Mouse (Mus musculus): ENCODE measurements around the gene Capn1.
A peak's percentile ranks its signal among the peaks of the same experiment; 100 is the strongest.

Gene Capn1

GRCm38 (mm10) chr19:6038326-6038725 lies 22.6 kb upstream of the Capn1 start:
- no peak for DNase-seq

- no peak for DNase-seq
These were observed 22.0 kb upstream of the Capn1 start for GRCm38 (mm10) chr19:6037695-6038094.

DNA sequence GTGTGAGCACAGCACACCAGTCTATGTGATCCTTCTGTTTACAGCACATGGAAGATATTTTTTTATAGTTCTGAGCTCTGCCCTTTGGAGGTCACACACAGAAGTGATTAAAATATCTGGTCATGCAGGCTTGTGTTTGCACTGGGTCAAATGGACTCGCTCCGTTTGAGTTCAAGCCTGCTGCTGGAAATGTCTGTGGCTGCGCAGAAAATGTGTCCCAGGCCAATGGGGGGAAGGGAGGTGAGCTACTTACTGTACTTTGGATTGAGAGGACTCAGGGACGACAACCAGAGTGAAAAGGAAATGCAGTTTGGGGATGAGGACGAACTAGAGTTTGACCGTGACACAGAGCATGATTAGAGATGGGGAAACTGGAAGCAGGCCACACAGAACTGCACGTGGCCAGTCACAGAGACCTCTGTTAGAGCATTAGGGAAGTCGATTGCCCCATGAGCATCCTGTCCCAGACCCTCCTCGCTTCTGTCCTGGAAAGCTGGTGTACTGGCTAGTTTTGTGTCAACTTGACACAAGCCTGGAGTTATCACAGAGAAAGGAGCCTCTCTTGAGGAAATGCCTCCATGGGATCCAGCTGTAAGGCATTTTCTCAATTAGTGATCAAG lies 20.4 kb upstream of the Capn1 start:
- DNase-seq = no peak

GRCm38 (mm10) chr19:6030520-6031280 lies 15.0 kb upstream of the Capn1 start:
- no peak for DNase-seq

DNA sequence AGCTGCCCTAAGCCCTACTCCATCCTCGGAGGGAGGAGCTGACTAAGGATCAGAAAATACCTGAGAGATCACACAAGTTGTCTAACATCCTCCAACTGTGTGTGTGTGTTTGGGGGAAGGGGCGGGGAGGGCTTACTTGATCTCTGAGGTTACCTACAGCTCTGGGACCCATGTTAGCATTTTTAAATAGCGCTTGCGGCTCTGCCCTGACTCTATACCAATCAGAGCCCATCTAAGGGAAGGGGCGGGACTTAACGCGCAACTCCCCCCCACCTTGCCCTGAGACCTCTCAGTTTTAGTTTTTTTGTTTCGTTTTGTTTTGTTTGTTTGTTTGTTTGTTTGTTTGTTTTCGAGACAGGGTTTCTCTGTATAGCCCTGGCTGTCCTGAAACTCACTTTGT lies 13.7 kb upstream of the Capn1 start:
- no peak for DNase-seq

DNA sequence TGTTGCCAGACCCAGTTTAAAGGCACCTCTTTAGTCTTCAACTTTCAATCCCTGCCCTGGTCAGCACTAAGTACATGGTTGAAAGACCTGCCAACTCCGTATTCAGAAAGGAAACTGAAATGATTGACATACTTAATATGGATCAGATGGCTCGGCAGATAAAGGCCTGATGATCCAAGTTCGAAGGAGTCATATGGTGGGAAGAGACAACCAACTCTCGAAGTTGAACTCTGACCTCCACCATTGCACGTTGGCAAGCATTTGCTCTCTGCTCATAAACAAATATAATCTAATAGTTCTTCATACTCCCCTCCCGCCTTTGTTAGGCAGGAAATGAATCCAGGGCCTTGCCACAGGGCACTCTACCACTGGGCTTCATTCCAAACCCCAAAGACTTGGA lies 13.3 kb upstream of the Capn1 start:
- DNase-seq = no peak

DNA sequence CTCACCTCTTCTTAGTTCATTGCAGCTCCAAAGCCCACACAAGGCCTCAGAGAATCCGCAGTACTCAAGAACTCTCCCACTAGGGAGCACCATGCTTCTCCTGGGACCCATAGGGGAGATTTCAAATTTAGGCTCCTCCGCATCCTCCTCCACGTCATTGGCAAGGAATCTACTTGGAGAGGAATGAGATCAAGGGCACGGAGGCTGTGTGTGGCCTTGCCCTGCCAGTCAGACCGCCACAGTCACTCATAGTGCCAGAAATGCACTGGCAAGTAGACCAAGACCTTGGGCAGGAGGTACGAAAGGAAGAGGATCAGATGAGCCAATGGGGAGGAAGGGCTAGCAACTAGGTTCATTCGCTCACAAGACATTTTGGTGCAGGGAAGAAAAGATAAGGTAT lies 8.2 kb upstream of the Capn1 start:
- DNase-seq = no peak

DNA sequence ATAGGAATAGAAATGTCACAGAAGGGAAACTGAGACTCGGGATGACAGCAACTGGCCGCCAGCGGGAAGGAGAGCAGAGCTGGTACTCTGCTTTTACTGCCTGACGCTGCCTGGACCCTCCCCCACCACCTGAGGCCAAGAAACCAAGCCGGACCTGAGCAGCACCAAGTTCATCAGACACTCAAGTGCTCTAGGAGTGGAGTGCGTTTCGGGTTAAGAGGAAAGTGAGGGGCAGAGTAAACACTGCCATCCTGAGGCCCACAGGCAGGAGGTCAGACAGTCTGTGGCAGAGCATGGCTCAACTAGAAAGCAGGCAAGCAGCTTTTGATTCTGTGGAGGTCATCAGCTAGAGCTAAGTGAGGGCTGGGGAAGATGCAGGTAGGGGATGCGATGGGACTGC lies 7.4 kb upstream of the Capn1 start:
- DNase-seq = no peak

- DNase-seq = no peak
These were observed 4.6 kb upstream of the Capn1 start for GRCm38 (mm10) chr19:6020276-6020675.

DNA sequence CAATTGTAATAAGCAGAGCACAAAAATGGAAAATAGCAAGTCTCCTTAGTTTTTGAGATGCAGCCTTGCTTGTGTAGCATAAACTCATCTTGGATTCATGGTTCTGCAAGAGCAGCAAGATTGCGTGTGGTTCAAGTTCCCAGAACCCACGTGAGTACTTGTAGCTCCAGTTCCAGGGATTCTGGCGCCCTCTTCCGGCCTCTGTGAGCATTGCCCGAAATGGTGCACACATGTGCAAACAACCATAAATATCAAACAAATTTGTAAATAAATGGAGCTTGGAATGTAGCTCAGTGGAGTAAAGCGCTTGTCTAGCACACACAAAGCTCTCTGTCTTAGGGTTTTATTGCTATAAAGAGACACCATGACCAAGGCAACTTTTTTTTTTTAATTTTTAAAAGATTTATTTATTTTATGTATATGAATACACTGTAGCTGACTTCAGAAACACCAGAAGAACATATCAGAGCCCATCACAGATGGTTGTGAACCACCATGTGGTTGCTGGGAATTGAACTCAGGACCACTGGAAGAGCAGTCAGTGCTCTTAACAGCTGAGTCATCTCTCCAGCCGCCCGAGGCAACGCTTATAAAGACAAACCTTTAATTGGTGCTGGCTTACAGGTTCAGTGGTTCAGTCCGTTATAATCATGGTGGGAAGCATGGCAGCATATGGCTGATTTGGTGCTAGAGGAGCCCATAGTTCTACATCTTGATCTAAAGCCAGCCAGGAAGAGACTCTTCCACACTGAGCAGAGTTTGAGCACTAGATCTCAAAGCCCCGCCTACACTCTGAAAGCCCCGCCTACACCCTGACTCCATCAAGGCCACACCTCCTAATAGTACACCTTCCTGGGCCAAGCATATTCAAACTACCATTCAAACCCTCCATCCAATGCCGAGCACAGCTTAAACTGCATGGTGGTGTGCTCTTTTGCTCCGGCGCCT lies 2.7 kb upstream of the Capn1 start:
- DNase-seq = peak; percentile 90 to 95

DNA sequence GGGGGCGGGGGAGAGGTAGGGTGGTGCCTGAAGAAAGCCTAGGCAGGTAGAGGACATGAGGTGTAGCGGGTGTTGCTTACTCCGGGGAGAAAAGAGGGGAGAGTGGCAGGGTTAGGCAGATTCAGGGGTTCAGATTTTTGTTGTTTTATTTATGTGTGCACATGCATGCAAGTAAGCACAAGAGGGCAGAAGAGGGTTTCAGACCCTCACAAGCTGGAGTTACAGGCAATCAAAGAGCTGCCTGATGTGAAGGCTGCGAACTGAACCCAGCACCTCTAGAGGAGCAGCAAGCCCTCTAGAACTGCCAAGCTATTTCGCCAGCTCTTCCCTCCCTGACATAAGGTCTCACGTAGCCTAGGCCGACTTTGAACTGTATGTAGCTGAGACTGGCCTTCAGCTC lies 835 bp upstream of the Capn1 start:
- DNase-seq = no peak

GRCm38 (mm10) chr19:6014991-6015510 lies 646 bp downstream of the Capn1 start:
- DNase-seq = peak; percentile 50 to 71

DNA sequence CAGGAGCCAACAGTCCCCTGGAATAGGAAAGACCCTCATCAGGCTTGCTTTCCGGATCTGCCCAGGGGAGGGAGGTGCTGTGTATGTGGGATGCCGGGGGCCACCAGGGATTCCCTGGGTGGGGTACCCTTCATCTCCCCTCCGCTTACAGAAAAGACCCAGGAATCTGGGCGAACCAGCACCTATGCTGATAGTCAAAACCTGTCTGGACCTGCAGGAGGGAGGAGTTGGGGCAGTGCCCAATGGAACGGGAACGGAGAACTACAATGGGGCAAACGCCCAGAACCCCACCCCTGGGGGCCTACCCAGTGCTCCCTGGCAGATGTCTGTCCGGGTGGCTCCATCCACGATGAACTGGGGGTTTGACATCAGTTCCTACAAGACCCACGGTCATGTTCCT lies 2.0 kb downstream of the Capn1 start:
- no peak for DNase-seq

- DNase-seq = no peak
These were observed 6.6 kb downstream of the Capn1 start for GRCm38 (mm10) chr19:6009137-6009536.

- DNase-seq = no peak
These were observed 8.7 kb downstream of the Capn1 start for GRCm38 (mm10) chr19:6007013-6007412.

DNA sequence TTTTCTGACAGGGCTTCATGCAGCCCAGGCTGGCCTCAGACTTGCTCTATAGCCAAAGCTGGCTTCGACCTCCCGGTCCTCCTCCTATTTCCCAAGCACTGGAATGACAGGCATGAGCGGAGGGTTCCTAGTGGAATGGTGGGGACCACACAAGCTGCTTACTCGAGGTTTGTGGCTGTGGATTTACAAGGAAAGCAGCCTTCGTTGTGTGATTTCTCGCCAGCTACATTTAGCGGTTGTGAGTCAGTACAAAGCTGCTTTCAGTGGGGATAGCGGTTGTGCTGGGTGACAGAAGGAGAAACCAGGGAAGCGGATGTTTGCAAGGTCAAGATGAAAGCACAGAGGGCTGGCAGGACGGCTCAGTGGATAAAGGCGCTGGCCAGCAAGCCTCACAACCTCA lies 10.2 kb downstream of the Capn1 start:
- no peak for DNase-seq

DNA sequence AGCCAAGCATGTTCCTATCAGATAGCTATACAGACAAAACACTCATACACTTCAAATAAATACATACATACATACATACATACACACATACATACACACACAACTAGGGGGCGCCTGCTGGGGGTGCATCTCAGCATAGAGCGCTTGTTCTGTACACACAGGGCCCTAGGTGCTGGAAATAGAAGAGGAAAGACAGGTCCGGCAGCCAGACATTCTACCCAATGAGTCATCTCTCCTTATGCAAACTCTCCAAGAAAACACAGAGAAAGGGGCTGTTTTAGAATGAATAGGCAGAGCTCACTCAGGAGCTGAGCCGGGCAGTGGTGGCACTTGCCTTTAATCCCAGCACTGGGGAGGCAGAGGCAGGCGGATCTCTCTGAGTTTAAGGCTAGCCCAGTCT lies 15.7 kb downstream of the Capn1 start:
- no peak for DNase-seq

DNA sequence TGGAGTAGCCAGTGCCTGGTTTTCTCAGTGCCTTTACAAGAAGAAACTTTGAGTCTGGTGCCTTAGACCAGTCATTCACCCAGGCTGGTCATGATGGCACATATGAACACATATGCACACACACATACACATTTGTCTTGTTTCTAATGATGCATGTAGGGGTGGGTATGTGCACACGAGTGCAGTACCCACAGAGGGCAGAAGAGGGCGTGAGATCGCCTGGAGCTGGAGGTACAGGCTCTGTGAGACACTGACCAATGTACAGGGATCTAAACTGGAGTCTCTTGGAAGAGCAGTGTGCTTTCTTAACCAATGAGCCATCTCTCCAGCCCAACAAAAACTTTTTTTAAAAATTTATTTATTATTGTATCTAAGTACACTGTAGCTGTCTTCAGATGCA lies 17.5 kb downstream of the Capn1 start:
- no peak for DNase-seq

DNA sequence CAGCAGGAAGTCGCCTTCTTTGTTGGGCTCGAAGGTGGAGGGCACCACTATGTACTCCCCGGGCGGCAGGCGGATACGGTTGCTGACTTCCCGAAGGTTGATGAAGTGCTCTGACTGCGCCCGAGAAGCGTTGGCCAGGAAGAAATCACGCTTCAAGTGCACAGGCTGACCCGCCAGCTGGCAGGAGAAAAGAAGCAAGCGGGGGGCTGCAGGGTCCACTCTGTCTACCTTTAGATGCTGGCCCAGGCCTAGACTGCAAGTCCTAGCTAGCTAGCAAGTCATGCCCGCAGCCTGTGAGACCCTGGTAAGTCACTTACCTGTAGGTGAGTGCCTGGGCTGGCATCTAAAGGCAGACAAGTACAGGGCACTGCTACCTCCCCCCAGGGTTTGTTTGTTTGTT lies 21.0 kb downstream of the Capn1 start:
- no peak for DNase-seq

DNA sequence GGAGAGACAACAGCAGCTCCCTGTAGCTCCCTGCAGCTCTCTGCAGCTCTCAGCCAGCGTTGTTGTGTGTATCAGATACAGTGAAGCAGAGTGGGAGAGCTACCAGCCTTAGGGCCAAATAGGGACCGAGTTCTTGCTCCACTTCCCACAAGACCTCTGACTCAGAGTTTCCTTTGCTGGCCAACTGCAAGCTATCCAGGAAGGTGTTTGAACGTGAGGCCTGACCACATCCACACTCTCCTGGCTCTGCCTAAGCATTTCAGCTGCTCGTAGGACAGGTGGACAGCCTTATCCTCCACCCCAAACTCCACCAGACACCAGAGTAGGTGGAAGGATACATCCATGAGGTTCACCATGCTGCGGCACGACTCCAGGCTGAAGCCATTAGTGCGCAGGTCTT lies 23.7 kb downstream of the Capn1 start:
- no peak for DNase-seq

- no peak for DNase-seq
These were observed 24.2 kb downstream of the Capn1 start for GRCm38 (mm10) chr19:5991467-5991866.

- no peak for DNase-seq
These were observed 24.8 kb downstream of the Capn1 start for GRCm38 (mm10) chr19:5990921-5991320.

DNA sequence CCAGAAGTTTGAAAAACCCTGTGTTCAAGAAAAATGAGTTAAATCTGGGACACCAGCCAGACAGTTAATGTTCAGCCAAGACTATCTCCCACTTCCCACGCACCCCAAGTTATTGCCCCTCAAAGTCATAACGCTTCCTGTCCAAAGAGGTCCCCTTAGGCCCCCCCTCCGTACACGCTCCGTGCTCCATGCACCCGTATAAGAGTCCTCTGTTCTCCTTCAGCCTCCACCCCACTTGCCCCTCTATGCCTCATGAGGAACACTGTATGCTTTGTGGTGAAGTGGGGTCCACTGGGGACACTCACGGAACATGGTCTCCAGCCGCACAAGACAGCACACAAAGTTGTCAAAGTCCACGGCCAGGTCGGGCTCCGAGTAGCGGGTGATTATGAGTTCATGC lies 25.7 kb downstream of the Capn1 start:
- DNase-seq = peak in 1 of 2 experiments; percentile 55
